Mouse (Mus musculus) right cerebral cortex, adult 18-20 months (tissue): ENCODE measurements around the gene Entpd6.

Source experiments
- DNase-seq: peaks from one replicate; pipeline ENCODE4 v3.0.0; 2022; ENCODE audit warnings: mixed read lengths

Gene Entpd6

DNA sequence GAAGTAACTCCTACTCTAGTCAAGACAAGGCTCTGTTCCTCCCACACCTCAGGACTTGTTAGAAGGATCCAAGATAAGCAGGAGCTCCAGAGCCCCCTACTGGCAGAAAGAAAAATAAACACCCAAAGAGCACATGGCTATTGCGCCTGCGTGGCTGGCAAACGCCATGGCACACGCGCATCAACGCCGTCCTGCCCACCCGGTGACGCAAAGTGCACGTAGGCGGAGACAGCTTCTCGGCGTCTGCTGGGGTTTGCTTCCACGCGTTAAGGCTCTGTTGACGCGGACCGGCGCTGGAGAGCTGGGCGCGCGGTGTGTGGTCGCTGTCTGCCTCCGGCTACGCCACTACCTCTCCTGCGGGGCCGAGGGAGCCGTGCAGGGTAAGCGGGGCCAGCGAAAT lies at the start of gene Entpd6:
Entpd6 (plus strand) TSS at position 189 of the 400 bp plus-strand sequence.
- peak; percentile 98 for DNase-seq

DNA sequence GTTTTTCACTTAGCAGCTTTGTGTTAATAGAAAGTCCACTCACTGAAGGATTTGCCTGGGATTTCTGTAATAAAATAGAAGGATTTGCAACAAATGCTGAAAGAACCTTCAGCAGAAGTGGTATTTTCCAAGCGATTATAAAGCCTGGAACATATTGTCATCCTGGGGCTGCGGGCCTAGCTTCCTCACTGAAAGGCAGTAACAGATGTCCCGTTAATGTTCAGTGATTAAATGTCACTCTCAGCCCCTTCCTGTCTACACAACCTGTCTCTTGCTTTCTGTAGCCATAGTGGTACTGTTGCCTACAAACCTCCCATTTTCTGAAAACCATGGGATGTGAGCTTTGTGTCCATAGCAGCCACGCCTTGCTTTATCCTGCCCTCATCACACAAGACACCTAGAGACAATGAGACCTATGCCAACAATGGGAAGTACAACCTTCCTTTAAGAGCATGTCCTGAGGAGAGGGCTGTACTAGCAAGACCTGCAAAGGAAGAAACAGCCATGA lies 36.6 kb upstream of the Entpd6 start:
- no peak for DNase-seq

DNA sequence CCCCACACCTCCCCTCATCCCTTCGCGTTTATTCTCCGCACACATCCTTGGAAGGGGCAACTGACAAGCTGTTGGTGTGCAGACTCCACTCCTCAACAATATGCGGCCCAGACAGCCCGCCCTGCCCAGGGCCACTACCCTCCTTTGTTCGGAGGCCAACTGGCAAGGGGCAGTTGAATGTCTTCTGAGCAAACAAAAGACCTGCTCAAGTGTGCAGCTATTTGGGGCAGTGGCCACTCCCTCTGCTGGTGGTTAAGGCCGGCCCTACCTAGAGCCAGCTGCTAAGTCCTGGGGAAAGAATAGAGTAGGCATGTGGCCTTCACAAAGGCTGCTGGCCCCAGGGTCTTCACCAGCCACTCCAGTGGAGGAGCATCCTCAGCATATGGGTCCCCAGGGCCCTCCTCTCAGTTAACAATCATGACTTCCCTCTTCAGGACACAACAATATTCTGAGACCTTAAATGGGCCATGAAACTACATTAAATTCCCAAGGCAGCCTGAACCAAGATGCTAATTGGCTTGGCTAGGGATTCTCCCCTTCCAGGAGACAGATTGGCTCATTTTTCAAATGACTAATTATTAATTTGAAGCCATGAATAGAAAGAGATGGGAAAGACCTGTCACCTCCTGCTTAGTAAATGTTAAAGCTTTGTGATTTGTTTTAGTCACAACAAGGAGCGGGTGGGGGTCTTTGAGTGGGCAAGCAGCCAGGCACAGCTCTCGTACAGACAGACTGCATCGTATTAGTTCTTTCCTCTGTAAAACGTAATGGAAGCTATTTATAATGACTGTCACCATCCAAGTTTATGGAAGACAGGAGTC lies 12.9 kb upstream of the Entpd6 start:
- no peak for DNase-seq

DNA sequence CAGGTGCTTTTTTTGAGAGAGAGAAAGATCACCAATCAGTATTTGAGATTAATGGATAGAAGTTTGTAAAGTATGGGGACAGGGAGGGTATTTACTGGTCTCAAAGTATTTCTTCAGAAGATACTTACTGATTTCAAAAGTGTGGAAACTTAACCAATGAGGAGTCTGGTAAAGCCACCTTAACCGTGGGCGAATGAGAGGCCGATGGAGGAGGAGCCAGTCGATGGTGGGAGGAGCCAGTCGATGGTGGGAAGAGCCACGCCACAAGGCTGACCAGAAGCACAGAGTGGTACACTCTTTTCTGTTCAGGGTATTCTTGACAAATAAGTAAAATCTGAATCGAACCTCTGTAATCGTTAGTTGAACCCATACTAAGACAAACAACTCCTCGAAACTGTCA lies 11.0 kb upstream of the Entpd6 start:
- DNase-seq, result no peak

DNA sequence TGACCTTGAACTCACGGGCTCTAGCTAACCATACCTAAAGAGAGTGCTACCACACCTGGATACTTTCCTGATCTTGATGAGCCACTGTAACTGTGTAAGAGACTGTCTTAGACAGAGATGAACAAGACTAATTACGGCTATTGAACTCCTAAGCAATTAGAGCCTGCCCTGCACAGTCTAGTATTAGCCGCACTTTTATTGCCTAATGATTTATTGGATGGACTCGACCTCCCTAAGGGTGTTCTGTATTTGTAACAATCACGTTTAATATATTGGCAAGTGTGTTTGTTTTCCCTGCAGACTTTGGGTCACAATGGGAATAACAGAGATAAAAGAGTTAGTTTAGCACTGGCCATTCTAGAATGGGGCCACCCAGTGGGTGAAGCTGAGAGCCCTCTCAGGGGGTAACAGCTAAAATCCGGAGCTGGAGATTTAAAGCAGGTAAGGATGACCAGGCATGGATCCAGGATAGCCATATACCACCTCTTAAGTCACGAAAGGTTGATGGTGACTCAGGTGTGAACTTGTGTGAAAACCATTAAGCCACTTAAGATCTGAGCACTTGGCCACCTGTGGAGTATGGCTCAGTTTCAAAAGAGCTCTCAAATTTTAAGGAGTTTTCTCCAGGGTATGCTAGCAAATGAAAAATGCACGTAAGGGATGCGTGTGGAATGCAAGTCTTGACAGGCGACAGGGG lies 8.5 kb upstream of the Entpd6 start:
- no peak for DNase-seq

DNA sequence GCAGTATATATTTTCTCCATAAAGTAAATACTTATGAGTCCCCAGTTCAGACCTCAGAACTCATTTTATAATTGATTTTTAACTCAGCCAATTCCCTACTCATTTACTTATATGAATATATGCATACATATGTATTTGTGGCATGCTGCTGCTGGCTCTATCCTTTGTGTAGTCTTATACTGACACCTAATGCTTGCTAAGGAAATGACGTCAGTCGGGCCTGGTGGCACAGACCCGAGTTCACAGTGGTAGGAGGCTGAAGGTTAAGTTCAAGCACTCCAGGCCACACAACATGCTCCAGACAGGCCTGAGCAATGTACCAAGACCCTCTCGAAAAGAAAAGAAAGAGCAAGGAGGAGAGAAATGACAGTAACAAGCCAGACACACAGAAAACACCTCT lies 7.4 kb upstream of the Entpd6 start:
- no peak for DNase-seq

DNA sequence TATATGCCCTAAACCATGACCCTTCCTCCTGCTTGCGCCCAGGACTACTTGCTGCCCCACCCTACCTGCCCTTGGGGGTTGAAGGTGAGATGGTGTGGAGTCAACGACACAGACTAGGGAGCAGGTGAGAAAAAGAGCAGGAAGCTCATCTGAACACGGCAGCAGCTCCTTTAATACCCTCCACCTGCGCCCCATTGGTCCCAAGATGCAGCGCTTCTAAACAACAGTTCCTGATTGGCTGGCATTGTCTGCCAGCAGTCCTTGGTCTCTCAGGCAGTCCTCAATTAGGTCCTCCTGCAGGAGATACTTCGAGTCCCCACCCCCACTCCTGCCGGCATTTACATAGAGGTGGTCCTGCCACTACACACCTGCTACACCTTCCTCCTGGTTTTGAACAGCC lies 3.8 kb upstream of the Entpd6 start:
- DNase-seq, result no peak

DNA sequence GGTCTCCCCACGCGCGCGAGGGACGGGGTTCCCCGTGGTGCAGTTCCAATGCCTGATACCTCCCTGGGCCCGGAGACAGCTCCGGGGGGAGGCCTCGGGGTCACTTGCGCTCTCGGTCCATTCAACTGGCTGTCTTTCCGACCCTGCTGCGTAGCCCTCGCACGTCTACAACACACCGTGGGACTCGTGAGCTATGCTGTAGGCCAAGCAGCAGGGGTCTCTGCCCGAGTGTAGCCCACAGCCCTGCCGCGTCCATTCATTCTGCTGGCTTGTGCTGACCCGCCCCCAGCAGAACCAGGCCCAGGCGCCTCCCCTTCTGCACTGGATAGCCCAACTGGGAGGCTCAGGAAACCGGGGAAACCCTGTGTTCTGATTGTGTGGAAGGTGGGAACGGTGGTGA lies 441 bp downstream of the Entpd6 start:
- no peak for DNase-seq

DNA sequence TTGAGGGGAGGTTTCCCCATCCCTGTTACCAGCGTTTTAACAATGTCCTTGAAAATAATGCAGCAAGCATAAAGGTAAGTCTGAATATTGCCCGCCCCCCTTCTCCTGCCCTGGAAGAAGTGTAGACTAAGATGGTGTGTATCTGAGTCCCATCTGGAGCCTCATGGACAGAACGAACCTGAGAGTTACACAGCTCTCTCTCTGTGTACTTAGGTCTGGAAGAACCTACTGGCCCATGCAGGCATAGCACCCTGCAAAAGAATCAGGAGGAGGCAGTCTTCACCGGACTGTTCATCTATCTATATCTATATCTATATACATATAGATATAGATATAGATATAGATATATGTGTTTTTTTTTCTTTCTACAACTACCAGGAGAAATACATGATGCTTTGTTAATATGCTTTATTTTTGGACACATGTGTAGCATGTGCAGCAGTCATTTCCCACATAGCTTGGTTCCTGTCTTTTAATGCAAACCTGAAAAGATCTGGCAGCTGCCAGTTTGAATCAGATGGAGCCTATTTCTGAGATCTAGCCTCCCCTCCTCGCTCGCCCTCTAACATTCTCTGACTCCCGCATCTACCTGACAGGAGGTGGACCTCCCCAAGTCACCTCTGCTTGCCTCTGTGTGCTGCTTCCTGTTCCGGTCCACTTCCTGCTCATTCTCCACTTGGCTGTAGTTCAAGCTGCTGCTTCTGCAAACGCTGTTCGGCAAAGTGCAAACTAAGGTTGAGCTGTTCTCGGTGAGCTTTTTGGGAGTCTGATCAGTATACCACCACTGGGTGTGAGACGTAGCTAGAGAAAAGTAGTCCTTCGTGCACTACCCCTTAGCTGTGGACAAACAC lies 1.5 kb downstream of the Entpd6 start:
- peak; percentile 16 for DNase-seq

DNA sequence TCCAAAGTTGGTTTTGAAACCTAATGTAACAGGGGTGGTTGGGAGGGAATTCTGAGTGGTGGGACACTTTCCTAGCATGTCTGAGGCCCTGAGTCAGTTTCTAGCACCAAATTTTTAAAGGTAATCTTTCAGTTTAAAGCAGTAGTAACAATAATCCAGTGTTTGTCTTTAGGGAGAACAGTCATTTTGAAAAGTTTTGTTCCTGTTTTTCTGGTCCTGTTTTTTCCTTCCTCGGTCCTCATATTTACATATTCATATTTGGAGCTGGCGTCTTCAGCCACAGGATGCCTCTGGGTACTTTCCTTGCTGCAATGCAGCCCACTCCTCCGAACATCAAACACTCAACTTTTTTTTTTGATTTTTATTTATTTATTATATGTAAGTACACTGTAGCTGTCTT lies 6.2 kb downstream of the Entpd6 start:
- DNase-seq, result no peak

DNA sequence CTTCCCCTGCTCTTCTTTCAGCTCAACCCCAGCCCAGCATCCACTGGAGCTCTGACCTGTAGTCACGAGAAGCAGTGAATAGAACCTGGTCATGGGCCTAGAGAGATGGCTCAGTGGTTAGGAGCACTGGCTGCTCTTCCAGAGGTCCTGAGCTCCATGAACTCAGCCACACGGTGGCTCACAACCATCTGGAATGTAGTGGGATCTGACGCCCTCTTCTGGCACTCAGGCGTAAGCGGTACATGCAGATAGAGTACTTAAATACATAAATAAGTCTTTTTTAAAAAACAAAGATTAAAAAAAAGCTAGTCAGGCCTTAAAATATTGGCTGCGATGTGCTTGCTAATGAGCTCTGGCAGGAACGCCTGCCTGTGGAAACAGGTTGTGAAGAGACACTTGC lies 12.6 kb downstream of the Entpd6 start:
- DNase-seq, result no peak

DNA sequence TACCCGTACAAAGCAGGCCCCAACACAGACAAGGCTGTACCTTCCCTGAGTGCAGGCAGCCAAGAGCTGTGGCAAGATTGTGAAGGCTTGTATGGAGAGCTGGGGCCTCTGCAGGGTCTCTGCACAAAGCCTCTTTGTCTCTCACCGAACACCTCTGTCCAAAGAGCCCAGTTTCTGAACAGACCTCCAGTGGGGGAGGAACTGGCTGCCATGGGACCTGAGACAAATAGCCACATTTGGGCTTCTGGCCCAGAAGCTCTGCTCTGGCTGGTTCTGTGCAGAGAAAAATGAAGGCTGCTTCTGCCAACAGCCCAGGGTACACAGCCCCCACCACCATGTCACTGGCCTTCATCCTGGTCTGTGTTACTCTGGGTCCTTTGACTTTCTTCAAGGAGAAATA lies 16.8 kb downstream of the Entpd6 start:
- DNase-seq, result no peak

DNA sequence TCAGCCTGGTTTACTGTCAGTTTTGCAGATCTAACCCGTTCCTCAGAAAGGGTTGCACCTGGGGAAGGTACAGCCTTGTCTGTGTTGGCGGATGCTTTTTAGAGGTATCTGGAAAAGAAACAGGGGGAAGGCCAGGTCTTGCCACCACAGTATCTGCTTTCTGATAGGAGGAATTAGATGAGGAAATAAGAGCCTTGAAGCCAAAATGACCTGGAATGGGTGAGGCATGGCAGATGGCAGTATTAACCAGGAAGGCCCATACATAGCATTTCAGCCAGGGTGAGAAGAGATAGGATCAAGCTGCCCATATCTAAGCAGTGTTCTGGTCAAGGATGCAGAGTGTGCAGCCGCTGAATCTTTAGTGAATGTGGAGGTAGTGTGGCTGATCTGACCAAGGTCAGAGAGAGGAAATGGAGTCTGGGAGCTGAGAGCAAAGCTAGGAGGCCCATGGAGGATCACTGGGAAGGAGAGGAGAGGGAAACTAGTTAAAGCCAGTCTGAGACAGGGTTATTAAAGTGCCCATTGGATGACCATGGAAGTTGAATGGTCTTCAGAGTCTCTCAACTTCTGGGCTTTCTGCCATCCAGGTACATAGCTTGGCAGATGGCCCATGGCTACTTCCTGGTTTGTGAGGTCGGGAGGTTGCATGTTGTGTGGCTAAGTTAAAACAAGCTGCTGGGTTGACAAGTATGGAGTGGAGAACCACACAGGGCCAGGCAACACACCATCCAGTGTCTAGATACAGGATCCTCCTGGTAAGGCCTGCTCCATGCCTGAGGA lies 17.4 kb downstream of the Entpd6 start:
- DNase-seq, result no peak

DNA sequence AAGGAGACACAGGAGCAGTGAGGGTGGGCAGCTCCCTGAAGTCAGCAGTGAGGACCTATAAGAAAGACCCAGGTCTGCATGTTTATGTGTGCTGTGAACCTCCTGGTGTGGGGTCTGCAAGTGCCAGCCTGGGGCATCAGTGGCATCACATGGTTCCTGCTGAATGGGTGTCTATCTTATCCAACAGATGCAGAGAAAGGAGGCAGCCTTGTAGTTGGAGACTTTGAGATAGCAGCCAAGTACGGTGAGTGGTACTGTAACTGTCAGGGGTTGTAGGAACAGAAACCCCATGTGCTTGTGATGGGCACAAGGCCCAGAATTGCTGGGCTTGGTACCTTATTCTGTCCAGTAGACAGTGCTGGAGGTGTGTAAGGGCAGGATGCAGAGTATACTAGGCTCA lies 19.8 kb downstream of the Entpd6 start:
- no peak for DNase-seq

DNA sequence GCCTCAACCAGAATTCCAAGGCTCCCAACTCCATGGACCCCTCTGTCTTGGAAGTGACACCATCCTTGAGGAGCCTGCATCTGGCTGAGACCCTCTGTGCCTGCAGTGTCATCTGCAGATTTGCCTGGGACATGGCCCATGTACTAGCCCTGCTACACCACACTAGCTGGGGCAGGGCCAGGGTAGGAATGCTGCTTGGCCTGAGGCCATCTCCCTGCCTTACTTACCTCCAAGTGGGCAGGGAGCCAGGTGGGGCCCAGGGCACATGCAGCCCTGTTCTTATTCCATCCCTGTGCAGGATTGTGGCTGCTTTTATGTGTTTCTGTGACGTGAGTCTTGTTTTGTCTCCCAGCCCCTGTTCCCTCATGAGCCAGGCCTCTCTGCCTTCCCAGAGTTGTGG lies 21.9 kb downstream of the Entpd6 start:
- no peak for DNase-seq

DNA sequence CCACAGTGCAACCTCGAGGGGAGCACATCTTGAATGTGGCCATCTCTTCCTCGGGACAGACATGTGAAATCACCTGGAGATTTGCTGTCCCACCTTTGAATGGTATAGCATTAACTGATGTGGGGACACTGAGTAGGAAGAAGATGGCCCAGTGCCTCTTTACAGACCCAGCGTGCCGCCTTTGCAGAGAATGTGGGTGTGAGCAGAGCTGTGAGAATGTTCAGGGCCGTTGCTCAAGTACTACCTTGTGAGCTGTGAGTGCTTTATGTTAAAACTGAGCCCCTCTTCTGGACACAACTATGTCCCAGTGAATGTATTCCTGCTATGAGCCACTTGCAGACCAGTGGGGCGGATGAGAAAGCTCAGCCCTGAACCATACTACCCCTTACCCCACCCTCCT lies 22.3 kb downstream of the Entpd6 start:
- DNase-seq, result no peak

DNA sequence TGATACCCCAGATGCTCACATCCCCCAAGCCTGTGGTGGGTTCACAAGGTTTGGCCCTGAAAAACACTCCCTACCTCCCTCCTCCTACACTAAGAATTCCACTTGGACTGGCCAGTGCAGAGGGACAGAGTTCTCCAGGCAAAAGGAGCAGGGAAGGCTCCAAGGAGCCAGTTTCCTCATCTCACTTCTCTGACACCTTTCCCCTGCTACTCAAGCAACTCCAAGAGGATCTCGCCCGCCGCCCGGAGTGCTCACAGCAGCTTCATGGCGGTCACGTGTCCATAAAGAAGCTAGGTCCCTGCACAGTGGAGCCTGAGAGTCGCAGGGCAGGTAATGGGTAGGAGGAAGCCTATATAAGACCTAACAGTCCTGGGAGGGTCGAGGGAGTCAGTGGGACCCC lies 23.2 kb downstream of the Entpd6 start:
- DNase-seq, result no peak

DNA sequence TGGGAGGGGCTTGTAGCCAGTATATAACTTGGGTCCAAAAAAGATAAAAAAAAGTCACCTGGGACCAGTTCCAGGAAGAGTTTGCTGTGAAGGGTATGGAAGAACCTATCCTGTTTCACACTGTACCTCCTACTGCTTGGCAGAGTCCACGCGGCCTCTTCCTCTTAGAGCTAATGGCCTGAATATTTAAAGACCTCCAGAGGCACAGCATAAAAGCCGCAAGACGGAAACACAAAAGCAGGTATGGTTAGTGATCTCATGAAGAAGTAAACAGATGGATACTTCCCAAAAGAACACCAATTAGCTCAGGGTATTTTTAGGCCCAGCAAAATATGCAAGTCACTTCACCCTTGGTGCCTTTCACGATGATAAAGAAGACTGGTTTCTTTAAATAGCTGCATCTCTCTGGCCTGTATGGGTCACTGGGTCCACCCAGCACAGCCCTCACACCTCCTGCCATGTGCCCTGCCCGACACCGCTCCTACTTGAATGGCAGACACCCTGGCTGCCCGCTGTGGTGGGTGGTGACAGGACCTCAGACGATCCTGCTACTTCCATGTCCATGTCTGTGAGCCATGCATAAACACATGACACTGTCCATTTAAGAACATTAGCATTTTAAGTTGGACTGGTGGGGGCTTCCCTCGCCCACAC lies 23.8 kb downstream of the Entpd6 start:
- DNase-seq, result no peak

DNA sequence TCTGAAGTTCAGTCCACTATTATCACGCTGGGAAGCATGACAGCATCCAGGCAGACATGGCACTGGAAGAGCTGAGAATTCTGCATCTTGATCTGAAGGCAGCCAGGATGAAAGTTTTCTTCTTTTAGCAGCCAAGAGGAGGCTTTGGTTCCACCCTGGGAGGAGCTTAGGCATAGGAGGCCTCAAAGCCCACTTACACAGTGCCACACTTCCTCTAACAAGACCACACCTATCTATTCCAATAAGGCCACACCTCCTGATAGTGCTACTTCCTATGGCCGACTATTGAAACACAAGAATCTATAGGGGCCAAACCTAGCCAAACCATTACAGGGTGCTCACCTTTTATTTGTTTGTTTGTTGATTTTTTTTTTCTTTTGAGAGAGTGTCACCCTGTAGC lies 34.0 kb downstream of the Entpd6 start:
- no peak for DNase-seq

DNA sequence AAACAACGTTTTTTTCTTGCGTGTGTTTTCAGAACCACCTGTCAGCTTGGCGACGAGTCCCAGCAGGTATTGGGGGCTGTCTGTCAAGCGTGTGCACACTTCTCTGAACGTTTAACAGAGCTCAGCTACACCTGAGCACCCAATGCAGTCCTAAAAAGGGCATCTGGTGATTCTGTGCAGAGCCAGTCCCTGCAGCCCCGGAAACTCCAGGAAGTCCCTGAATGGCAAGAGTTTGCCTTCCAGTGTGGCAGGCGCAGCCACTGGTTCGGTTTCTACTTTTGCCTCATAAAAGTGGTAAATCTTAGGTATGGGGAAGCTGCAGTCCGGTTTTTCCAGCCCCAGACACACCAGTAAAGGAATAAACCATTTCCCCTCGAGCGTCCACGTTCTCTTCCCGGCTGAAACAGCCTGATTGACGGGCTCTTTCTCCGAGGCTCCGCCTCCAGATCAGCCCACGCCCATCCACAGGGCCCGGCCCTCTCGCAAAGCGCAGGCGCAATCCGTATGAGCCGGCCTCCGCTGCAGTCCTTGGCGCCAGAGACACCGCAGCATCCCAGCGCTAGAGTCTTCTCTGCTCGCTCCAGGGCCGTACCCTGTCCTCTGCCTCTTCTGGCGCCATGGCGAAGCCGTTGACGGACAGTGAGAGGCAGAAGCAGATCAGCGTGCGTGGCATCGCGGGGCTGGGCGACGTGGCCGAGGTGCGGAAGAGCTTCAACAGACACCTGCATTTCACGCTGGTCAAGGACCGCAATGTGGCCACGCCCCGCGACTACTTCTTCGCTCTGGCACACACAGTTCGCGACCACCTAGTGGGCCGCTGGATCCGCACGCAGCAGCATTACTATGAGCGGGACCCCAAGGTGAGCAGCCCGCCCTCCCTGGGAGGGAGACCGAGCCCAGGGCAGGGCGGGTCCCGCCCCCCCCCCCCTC lies 37.7 kb downstream of the Entpd6 start, which contains the start of gene Pygb:
Pygb (plus strand) TSS at position 485 of the 930 bp plus-strand sequence.
- DNase-seq, result peak; percentile 91
